Comparison of ENCODE assay signal across 24 mouse cellular contexts in genomic region chr9:72911381-72911780, GRCm38 (mm10). TPM values are rescaled to one million over a fixed set of nuclear protein-coding genes. Genes with fewer than 3 reads are reported as not detected.
DNase-seq lines count a peak whose midpoint lies in the region.
"Had no signal": no experiment of that assay in that cellular context is flagged by ENCODE, and none has a peak within 500 bp of the region (broad histone marks: within the 10 kb centered on the region; RNA-seq: fewer than 3 reads in every experiment).

No protein-coding gene starts in this region.

- intact Hi-C loops in heart, postnatal 14 days (cut with DNase I), result no loop called here

- peak; percentile 81 for DNase-seq in heart, adult 11 months
- DNase-seq in heart, postnatal 14 days, result no peak
- peak; percentile 14 for DNase-seq in 3T3-L1 (ENCODE audit: low read depth, low spot score)
- DNase-seq in ES-CJ7 (ENCODE audit: low read depth, low spot score), result peak; percentile 67
- DNase-seq in ZHBTc4 (ENCODE audit: low read depth, low spot score), result peak; percentile 58
- DNase-seq in yolk sac, embryonic 10.5 days (ENCODE audit: low spot score), result no peak
- no peak for DNase-seq in frontal cortex, postnatal 36 days (ENCODE audit: low spot score in 2 of 2)
- DNase-seq: adrenal gland, postnatal 10 days; adrenal gland, postnatal 36 days; B cell, adult 2 months; cerebellum, adult 18-20 months; cerebellum, adult 9-10 months; cerebellum, postnatal 14 days; forebrain, postnatal 0 days; gastrocnemius, postnatal 10 days; gastrocnemius, postnatal 36 days; heart, postnatal 4 days had no signal

RNA-seq across cellular contexts. Expression of gene Pygo1, which starts 14.1 kb away (rescaled TPM):
- total RNA-seq in heart, postnatal 14 days (2021), result 1 to 10 TPM; 8.1 to 9.1 TPM
- total RNA-seq: CH12.LX; granulocyte monocyte progenitor cell, adult 5-6 weeks; MEL had no signal

RNA-seq across cellular contexts. Expression of gene Dyx1c1, which starts 47.2 kb away (rescaled TPM):
- under 1 TPM; 0.17 to 0.72 TPM for total RNA-seq in heart, postnatal 14 days (2021)

RNA-seq across cellular contexts. Expression of gene Gm44503, which starts 47.3 kb away (rescaled TPM):
- total RNA-seq in heart, postnatal 14 days (2021), result under 1 TPM; 0.14 to 0.29 TPM
- total RNA-seq: adrenal gland, adult 18-20 months; adrenal gland, postnatal 36 days; CH12.LX; gastrocnemius, adult 18-20 months; gastrocnemius, postnatal 10 days; heart, adult 8-10 months; heart, postnatal 4 days; hindbrain, postnatal 0 days; MEL had no signal

Comparison
In these comparisons a context has a peak if more than half of its experiments do, and no peak if none do; other contexts are left out.
1. DNase-seq: peak in heart, adult 11 months (single experiment), 3T3-L1 (single experiment), ES-CJ7 (single experiment) and ZHBTc4 (single experiment); none in heart, postnatal 14 days (0 of 2), yolk sac, embryonic 10.5 days (single experiment) and frontal cortex, postnatal 36 days (0 of 2).